Mouse (Mus musculus) midbrain, embryonic 10.5 days (tissue): ENCODE data around the gene Foxg1. TPM values are rescaled to one million over a fixed set of nuclear protein-coding genes. Genes with fewer than 3 reads are reported as not detected.

Source experiments
- DNase-seq: peaks from one replicate; pipeline ENCODE4 v3.0.0-alpha.2; 2017; ENCODE audit warnings: low spot score
- H3K27ac ChIP-seq: fragments of 300-500 bp; sonication (generic); replicated peaks from 2 replicates; pipeline ENCODE4 v1.5.1; 2016; ENCODE audit warnings: mild to moderate bottlenecking
- H3K27me3 ChIP-seq: fragments of 300-500 bp; sonication (generic); 2 replicates; pipeline ENCODE4 v1.6.1; 2016; ENCODE audit warnings: low read depth, mild to moderate bottlenecking; ENCODE audit not compliant: poor library complexity, severe bottlenecking
- H3K36me3 ChIP-seq: fragments of 300-500 bp; sonication (generic); 2 replicates; pipeline ENCODE4 v1.6.1; 2016; ENCODE audit warnings: mild to moderate bottlenecking, moderate library complexity
- H3K4me1 ChIP-seq: fragments of 300-500 bp; sonication (generic); 2 replicates; pipeline ENCODE4 v1.6.1; 2016
- H3K4me3 ChIP-seq: fragments of 300-500 bp; sonication (generic); 2 replicates; pipeline ENCODE4 v1.5.1; 2016; ENCODE audit warnings: mild to moderate bottlenecking, moderate library complexity
- H3K9me3 ChIP-seq: fragments of 300-500 bp; sonication (generic); replicated peaks from 2 replicates; pipeline ENCODE4 v1.6.1; 2016; ENCODE audit warnings: mild to moderate bottlenecking
- WGBS: fragments of 180-500 bp; shearing (Covaris S2); methylation state at CpG from one replicate; pipeline ENCODE4 v1.1.7; 2016; 5-methylcytosine and 5-hydroxymethylcytosine counted together
- polyA plus RNA-seq: library from polyadenylated mRNA; unstranded; fragments of >200 nt; fragmentation: Nextera tagmentation; extraction: Ambion mirVana; gene quantifications from 2 replicates; pipeline ENCODE4 v1.2.1, GENCODE M21; 2016

Foxg1 gene
- polyA plus RNA-seq, 1 experiment from 2014 or later, result 0.31 TPM

GRCm38 (mm10) chr12:49379446-49379845 lies 3.0 kb upstream of the Foxg1 start:
- Histone ChIP-seq H3K4me3 (no peak overlapping the region), H3K27ac (no peak overlapping the region), H3K36me3 (no peaks in the 10 kb centered on the region), H3K27me3 (peaks cover 100% of the 10 kb centered on the region), H3K9me3 (no peaks in the 10 kb centered on the region), H3K4me1 (peaks cover 16% of the 10 kb centered on the region)
- peak; percentile 34 for DNase-seq
- 3% methylated on average over 11 of the region's 11 CpGs for WGBS

GRCm38 (mm10) chr12:49380442-49380841 lies 2.0 kb upstream of the Foxg1 start:
- 0% methylated on average over 4 of the region's 4 CpGs for WGBS

GRCm38 (mm10) chr12:49381031-49381525 lies 1.4 kb upstream of the Foxg1 start:
- DNase-seq, result no peak
- peaks cover 100% of the 10 kb centered on the region for H3K27me3 ChIP-seq
- H3K4me3 ChIP-seq, result no peak overlapping the region
- H3K36me3 ChIP-seq, result no peaks in the 10 kb centered on the region
- H3K27ac ChIP-seq, result no peak overlapping the region
- H3K4me1 ChIP-seq, result peaks cover 22% of the 10 kb centered on the region
- WGBS, result 4% methylated on average over 4 of the region's 4 CpGs
- no peaks in the 10 kb centered on the region for H3K9me3 ChIP-seq

More at GRCm38 (mm10) chr12:49380442-49380841, 2.0 kb upstream of the Foxg1 start:
- peak; percentile 23 for DNase-seq
- Histone ChIP-seq H3K27ac (no peak overlapping the region), H3K4me1 (peaks cover 22% of the 10 kb centered on the region), H3K9me3 (no peaks in the 10 kb centered on the region), H3K4me3 (no peak overlapping the region), H3K36me3 (no peaks in the 10 kb centered on the region), H3K27me3 (peaks cover 100% of the 10 kb centered on the region)

GRCm38 (mm10) chr12:49381721-49382365 lies 617 bp upstream of the Foxg1 start:
- Histone ChIP-seq H3K36me3 (no peaks in the 10 kb centered on the region), H3K27ac (no peak overlapping the region), H3K4me3 (no peak overlapping the region), H3K4me1 (peaks cover 22% of the 10 kb centered on the region), H3K9me3 (no peaks in the 10 kb centered on the region), H3K27me3 (peaks cover 100% of the 10 kb centered on the region)
- WGBS, result under 1% methylated on average over 19 of the region's 19 CpGs
- peak; percentile 56 for DNase-seq

GRCm38 (mm10) chr12:49383521-49384133 lies 1.2 kb downstream of the Foxg1 start:
- WGBS, result under 1% methylated on average over 59 of the region's 67 CpGs
- Histone ChIP-seq H3K9me3 (no peaks in the 10 kb centered on the region), H3K27me3 (peaks cover 100% of the 10 kb centered on the region), H3K36me3 (no peaks in the 10 kb centered on the region), H3K27ac (no peak overlapping the region), H3K4me3 (peak overlapping the region; percentile 56), H3K4me1 (peaks cover 22% of the 10 kb centered on the region)
- DNase-seq, result peak; percentile 83

GRCm38 (mm10) chr12:49384295-49384875 lies 1.9 kb downstream of the Foxg1 start:
- under 1% methylated on average over 65 of the region's 66 CpGs for WGBS
- H3K27me3 ChIP-seq, result peaks cover 100% of the 10 kb centered on the region
- no peaks in the 10 kb centered on the region for H3K36me3 ChIP-seq
- H3K4me3 ChIP-seq, result peak overlapping the region; percentile 56
- peak; percentile 53 for DNase-seq
- H3K27ac ChIP-seq, result no peak overlapping the region; the same call in 1 of the 2 replicates
- H3K9me3 ChIP-seq, result no peaks in the 10 kb centered on the region
- peaks cover 22% of the 10 kb centered on the region for H3K4me1 ChIP-seq

- H3K4me3 ChIP-seq, result peak within 1 kb of the TSS; percentile 56
- WGBS, result under 1% methylated on average over 74 of the region's 75 CpGs
- no peak within 1 kb of the TSS; the same call in 1 of the 2 replicates for H3K27ac ChIP-seq
- H3K27me3 ChIP-seq, result peaks cover 100% of the 10 kb centered on the region
- H3K4me1 ChIP-seq, result peaks cover 22% of the 10 kb centered on the region
- peak; percentile 67 for DNase-seq
- no peaks in the 10 kb centered on the region for H3K36me3 ChIP-seq
- H3K9me3 ChIP-seq, result no peaks in the 10 kb centered on the region
Observed at GRCm38 (mm10) chr12:49384876-49385630, 2.6 kb downstream of the Foxg1 start, which contains the start of gene Gm43517. Gene Gm43517 (plus strand): TSS chr12:49385174.

GRCm38 (mm10) chr12:49385631-49385990 lies 3.2 kb downstream of the Foxg1 start:
- Histone ChIP-seq H3K27me3 (peaks cover 100% of the 10 kb centered on the region), H3K36me3 (no peaks in the 10 kb centered on the region), H3K4me1 (peaks cover 22% of the 10 kb centered on the region), H3K27ac (no peak overlapping the region), H3K9me3 (no peaks in the 10 kb centered on the region), H3K4me3 (peak overlapping the region; percentile 56)
- under 1% methylated on average over 23 of the region's 23 CpGs for WGBS
- DNase-seq, result no peak

- 12% methylated on average over 10 of the region's 10 CpGs for WGBS
- Histone ChIP-seq H3K4me3 (no peak overlapping the region), H3K36me3 (no peaks in the 10 kb centered on the region), H3K9me3 (no peaks in the 10 kb centered on the region), H3K27me3 (peaks cover 100% of the 10 kb centered on the region), H3K4me1 (peaks cover 24% of the 10 kb centered on the region), H3K27ac (no peak overlapping the region)
- DNase-seq, result no peak
Observed at GRCm38 (mm10) chr12:49386081-49386805, 3.8 kb downstream of the Foxg1 start.

- 11% methylated on average over 2 of the region's 2 CpGs for WGBS
- no peak for DNase-seq
- Histone ChIP-seq H3K4me1 (peaks cover 23% of the 10 kb centered on the region), H3K27ac (no peak overlapping the region), H3K36me3 (no peaks in the 10 kb centered on the region), H3K27me3 (peaks cover 100% of the 10 kb centered on the region), H3K9me3 (no peaks in the 10 kb centered on the region), H3K4me3 (no peak overlapping the region)
Observed at GRCm38 (mm10) chr12:49387856-49388598, 5.6 kb downstream of the Foxg1 start.

- no peak for DNase-seq
- WGBS, result under 1% methylated on average over 5 of the region's 5 CpGs
- peaks cover 6% of the 10 kb centered on the region for H3K4me1 ChIP-seq
- no peaks in the 10 kb centered on the region for H3K36me3 ChIP-seq
- H3K4me3 ChIP-seq, result no peak overlapping the region
- no peaks in the 10 kb centered on the region for H3K9me3 ChIP-seq
- no peak overlapping the region for H3K27ac ChIP-seq
- H3K27me3 ChIP-seq, result peaks cover 100% of the 10 kb centered on the region
Observed at GRCm38 (mm10) chr12:49389666-49390065, 7.2 kb downstream of the Foxg1 start.
